Mouse (Mus musculus) lung, embryonic 15.5 days (tissue): ENCODE results near the gene Hoxb6. TPM values are rescaled to one million over a fixed set of nuclear protein-coding genes. Genes with fewer than 3 reads are reported as not detected.

Experiments
- ATAC-seq: fragments of 200-750 bp; cut with Nextera tagmentation; 2 replicates; pipeline ENCODE4 v1.8.0; 2017; ENCODE audit warnings: moderate number of reproducible peaks, borderline replicate concordance; ENCODE audit not compliant: low FRiP score, low TSS enrichment; ENCODE audit errors: extremely low read depth
- H3K27ac ChIP-seq: fragments of 300-500 bp; sonication (generic); 2 replicates; pipeline ENCODE4 v1.5.1; 2015; ENCODE audit warnings: moderate library complexity, mild to moderate bottlenecking, inconsistent platforms
- H3K27me3 ChIP-seq: fragments of 300-500 bp; sonication (generic); 2 replicates; pipeline ENCODE4 v1.6.1; 2015; ENCODE audit warnings: inconsistent platforms
- H3K36me3 ChIP-seq: fragments of 300-500 bp; sonication (generic); 2 replicates; pipeline ENCODE4 v1.6.1; 2015; ENCODE audit warnings: inconsistent platforms
- H3K4me1 ChIP-seq: fragments of 300-500 bp; sonication (generic); 2 replicates; pipeline ENCODE4 v1.6.1; 2015; ENCODE audit warnings: inconsistent platforms
- H3K4me2 ChIP-seq: fragments of 300-500 bp; sonication (generic); 2 replicates; pipeline ENCODE4 v1.6.1; 2015; ENCODE audit warnings: inconsistent platforms, mild to moderate bottlenecking, moderate library complexity
- H3K4me3 ChIP-seq: fragments of 300-500 bp; sonication (generic); 2 replicates; pipeline ENCODE4 v1.5.1; 2015; ENCODE audit warnings: mild to moderate bottlenecking, inconsistent platforms
- H3K9ac ChIP-seq: fragments of 300-500 bp; sonication (generic); 2 replicates; pipeline ENCODE4 v1.6.1; 2015; ENCODE audit warnings: inconsistent platforms
- H3K9me3 ChIP-seq: fragments of 300-500 bp; sonication (generic); 2 replicates; pipeline ENCODE4 v1.6.1; 2016; ENCODE audit warnings: inconsistent platforms
- WGBS: fragments of 180-500 bp; shearing (Covaris S2); methylation state at CpG from one replicate; pipeline ENCODE4 v1.1.7; 2015; 5-methylcytosine and 5-hydroxymethylcytosine counted together
- polyA plus RNA-seq: library from polyadenylated mRNA; unstranded; fragments of >200 nt; fragmentation: Nextera tagmentation; extraction: Ambion mirVana; gene quantifications from 2 replicates; pipeline ENCODE4 v1.2.1, GENCODE M21; 2015

Hoxb6 gene
- polyA plus RNA-seq, 1 experiment from 2014 or later: 15.2 TPM

GRCm38 (mm10) chr11:96260310-96260970, 31.8 kb upstream of the Hoxb6 start:
- peaks cover 100% of the 10 kb centered on the region for H3K27me3 ChIP-seq
- WGBS: 2% methylated on average over 23 of the region's 23 CpGs
- no peak overlapping the region for H3K4me3 ChIP-seq
- no peak overlapping the region for H3K27ac ChIP-seq
- H3K4me1 ChIP-seq: peaks cover 15% of the 10 kb centered on the region
- peak; percentile 37; the same call in 1 of the 2 replicates for ATAC-seq
- peak overlapping the region; percentile 18; the same call in 1 of the 2 replicates for H3K4me2 ChIP-seq
- no peak overlapping the region for H3K9ac ChIP-seq
- no peaks in the 10 kb centered on the region for H3K9me3 ChIP-seq
- no peaks in the 10 kb centered on the region for H3K36me3 ChIP-seq

- no peak overlapping the region for H3K4me3 ChIP-seq
- H3K36me3 ChIP-seq: no peaks in the 10 kb centered on the region
- H3K27ac ChIP-seq: no peak overlapping the region
- H3K4me1 ChIP-seq: peaks cover 15% of the 10 kb centered on the region
- H3K4me2 ChIP-seq: no peak overlapping the region
- H3K9me3 ChIP-seq: no peaks in the 10 kb centered on the region
- peaks cover 100% of the 10 kb centered on the region for H3K27me3 ChIP-seq
- no peak overlapping the region for H3K9ac ChIP-seq
- ATAC-seq: 0 out of 2 replicates have a peak, but pooled peaks have one; percentile 48
- 2% methylated on average over 24 of the region's 24 CpGs for WGBS
Observed at GRCm38 (mm10) chr11:96261323-96261890, 30.9 kb upstream of the Hoxb6 start.

- Histone ChIP-seq H3K27ac (no peak overlapping the region), H3K27me3 (peaks cover 100% of the 10 kb centered on the region), H3K9ac (no peak overlapping the region), H3K4me2 (no peak overlapping the region), H3K4me3 (no peak overlapping the region), H3K4me1 (peaks cover 15% of the 10 kb centered on the region), H3K9me3 (no peaks in the 10 kb centered on the region), H3K36me3 (no peaks in the 10 kb centered on the region)
- 8% methylated on average over 6 of the region's 6 CpGs for WGBS
- no peak for ATAC-seq
Observed at GRCm38 (mm10) chr11:96262262-96262830, 29.9 kb upstream of the Hoxb6 start.

GRCm38 (mm10) chr11:96263636-96264389, 28.5 kb upstream of the Hoxb6 start:
- Histone ChIP-seq H3K27ac (no peak overlapping the region), H3K27me3 (peaks cover 99% of the 10 kb centered on the region), H3K4me1 (peaks cover 15% of the 10 kb centered on the region), H3K9me3 (no peaks in the 10 kb centered on the region), H3K4me3 (no peak overlapping the region), H3K9ac (no peak overlapping the region), H3K4me2 (no peak overlapping the region), H3K36me3 (no peaks in the 10 kb centered on the region)
- 5% methylated on average over 33 of the region's 33 CpGs for WGBS
- no peak for ATAC-seq

DNA sequence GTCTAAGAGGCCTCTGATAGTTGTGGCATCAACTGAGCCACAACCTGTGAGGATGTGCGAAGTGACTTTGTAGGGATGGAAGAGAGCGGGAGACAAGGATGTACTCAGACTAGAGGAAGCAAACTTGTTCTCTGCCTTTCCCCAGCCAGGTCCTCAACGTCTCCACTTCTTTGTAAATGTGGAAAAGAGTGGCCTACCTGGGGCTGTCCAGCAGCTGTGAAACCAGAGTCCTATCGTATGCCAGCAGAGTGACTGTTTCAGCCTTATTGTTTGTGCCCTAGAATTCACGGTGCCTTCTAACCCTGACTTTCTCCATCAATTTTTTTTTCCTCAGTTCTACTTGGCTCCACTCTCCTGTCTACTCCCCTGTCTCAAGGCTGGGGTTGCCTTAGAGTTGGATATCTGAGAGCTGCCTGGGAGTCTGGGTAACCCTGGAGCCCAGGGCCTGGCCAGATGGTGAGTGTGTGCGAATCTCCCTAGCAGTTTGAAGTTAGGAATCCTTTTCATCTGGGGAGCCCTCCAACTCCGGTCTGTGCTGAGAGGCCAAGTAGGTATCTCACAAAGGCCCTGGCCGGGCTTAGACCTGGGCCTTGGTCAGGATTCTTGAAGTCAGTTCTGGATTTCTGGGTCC, 27.8 kb upstream of the Hoxb6 start:
- no peaks in the 10 kb centered on the region for H3K36me3 ChIP-seq

DNA sequence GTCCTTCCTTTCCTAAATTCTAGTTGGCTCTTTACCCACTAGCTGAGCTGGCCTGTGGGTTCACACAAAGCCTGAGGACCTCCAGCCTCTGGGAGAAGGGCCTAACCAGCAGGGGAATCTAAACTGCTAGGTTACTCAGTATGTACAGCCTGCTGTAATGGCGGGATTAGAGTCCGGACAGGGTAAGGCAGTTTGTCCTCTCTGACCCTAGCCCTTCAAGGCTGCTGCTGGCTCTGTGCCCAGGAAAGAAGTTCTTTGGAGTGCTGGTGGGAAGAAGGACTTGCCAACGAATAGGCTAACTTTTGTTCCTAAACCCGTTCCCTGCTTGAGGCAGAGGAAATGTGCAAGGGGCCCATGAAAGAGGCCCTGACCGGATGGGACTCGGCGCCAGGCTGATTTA, 26.3 kb upstream of the Hoxb6 start:
- whole genome bisulfite sequencing: 5% methylated on average over 7 of the region's 7 CpGs
- Histone ChIP-seq H3K27ac (no peak overlapping the region), H3K9ac (no peak overlapping the region), H3K4me2 (no peak overlapping the region), H3K36me3 (no peaks in the 10 kb centered on the region), H3K27me3 (peaks cover 99% of the 10 kb centered on the region), H3K4me1 (peaks cover 20% of the 10 kb centered on the region), H3K9me3 (no peaks in the 10 kb centered on the region), H3K4me3 (no peak overlapping the region)
- ATAC-seq: no peak

More for the DNA sequence above, 27.8 kb upstream of the Hoxb6 start:
- Histone ChIP-seq H3K27ac (no peak overlapping the region), H3K9me3 (no peaks in the 10 kb centered on the region), H3K27me3 (peaks cover 99% of the 10 kb centered on the region), H3K9ac (no peak overlapping the region), H3K4me3 (no peak overlapping the region), H3K4me1 (peaks cover 16% of the 10 kb centered on the region), H3K4me2 (no peak overlapping the region)
- no peak for ATAC-seq
- WGBS: 16% methylated on average over 8 of the region's 8 CpGs

DNA sequence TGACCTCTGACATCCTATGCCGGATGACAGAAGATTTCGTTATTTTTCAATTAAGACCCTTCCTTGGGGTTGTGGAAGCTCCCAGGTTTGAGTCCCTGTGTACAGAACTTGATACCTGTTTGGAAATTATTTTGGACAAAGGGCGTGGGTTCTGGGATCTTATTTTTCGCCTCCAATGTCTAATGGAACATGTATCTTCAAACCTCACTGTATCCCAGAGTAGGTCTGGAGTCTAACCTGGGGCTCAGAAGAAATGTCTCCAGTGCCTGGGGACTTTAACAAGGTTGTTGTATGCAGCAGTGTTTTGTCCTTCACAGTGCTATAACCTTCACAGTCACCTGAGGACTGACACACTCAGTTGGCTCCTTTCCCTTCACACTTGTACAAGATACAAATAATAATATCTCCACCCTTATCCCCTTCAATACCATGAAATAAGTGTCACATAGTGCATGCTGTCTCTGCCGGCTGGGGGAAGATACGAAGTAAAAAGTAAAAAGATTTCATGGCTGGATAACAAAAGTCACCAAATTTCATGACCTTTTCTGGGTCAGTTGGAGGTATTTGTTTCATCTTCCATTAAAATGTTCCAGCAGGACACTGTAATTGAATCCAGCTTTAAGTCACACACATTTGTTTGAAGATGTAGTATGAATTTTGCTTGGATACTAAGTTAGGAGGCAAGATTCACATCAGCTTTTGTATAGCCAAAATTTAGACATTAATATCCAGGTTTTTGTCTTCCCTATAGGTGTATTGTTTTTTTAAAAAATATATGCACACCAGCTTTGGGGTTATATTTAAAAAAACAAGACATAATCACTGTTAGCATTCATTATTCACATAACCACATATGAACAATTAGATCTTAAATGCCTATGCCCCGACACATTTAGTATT, 25.0 kb upstream of the Hoxb6 start:
- Histone ChIP-seq H3K27ac (no peak overlapping the region), H3K36me3 (no peaks in the 10 kb centered on the region), H3K4me2 (no peak overlapping the region), H3K9ac (no peak overlapping the region), H3K9me3 (no peaks in the 10 kb centered on the region), H3K4me1 (peaks cover 27% of the 10 kb centered on the region), H3K4me3 (no peak overlapping the region), H3K27me3 (peaks cover 99% of the 10 kb centered on the region)
- ATAC-seq: no peak
- 21% methylated on average over 7 of the region's 7 CpGs for WGBS

DNA sequence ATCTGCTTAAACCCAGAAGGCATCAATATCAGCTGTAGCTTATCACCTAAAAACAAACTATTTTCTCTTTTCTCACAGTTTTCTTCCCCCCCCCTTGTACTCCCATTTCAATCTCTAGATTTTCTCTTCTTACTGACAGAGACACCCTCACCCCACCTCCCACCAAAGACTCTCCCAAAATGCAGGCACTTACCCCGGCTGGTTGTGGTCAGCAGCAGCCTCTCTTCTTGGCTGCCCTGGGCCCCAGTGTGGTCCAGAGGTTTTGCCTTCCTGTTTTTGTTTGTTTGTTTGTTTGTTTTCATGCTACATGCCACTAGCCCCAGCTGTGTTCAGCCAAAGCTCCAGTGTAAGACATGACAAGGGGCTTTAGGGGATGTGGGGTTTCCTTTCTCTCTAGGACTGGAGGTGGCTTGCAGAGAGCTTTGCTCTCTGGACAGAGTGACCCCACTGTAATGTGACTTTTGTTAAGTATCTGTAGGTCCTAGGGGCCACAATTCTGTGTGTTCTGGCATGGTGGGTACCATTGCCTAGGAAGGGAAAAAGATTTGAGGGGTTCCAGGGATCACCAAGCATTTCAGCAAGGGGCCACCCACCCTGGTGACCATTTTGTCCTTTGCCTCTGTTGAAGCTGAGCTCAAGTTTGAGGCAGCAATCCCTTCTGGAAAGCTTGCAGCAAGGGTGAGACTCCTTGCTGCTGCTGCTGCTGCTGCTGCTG, 24.1 kb upstream of the Hoxb6 start:
- no peak overlapping the region for H3K4me3 ChIP-seq
- no peak overlapping the region for H3K4me2 ChIP-seq
- no peak overlapping the region for H3K9ac ChIP-seq
- peaks cover 34% of the 10 kb centered on the region for H3K4me1 ChIP-seq
- peaks cover 99% of the 10 kb centered on the region for H3K27me3 ChIP-seq
- no peaks in the 10 kb centered on the region for H3K9me3 ChIP-seq
- no peak overlapping the region for H3K27ac ChIP-seq
- 4% methylated on average over 1 of the region's 1 CpGs for WGBS
- H3K36me3 ChIP-seq: no peaks in the 10 kb centered on the region
- ATAC-seq: no peak

- ATAC-seq: no peak; the same call in 1 of the 2 replicates
- Histone ChIP-seq H3K4me2 (no peak overlapping the region), H3K4me1 (peaks cover 34% of the 10 kb centered on the region), H3K4me3 (no peak overlapping the region), H3K9me3 (no peaks in the 10 kb centered on the region), H3K27ac (no peak overlapping the region), H3K9ac (no peak overlapping the region), H3K36me3 (no peaks in the 10 kb centered on the region), H3K27me3 (peaks cover 99% of the 10 kb centered on the region)
- WGBS: 2% methylated on average over 19 of the region's 19 CpGs
Observed at GRCm38 (mm10) chr11:96269869-96270268, 22.4 kb upstream of the Hoxb6 start.

- H3K9ac ChIP-seq: no peak within 1 kb of the TSS
- ATAC-seq: no peak
- H3K4me2 ChIP-seq: peak within 1 kb of the TSS; percentile 57
Observed at GRCm38 (mm10) chr11:96270996-96271540, 21.2 kb upstream of the Hoxb6 start, which contains the start of gene Hoxb9. Hoxb9 (plus strand) TSS chr11:96271457.

More at GRCm38 (mm10) chr11:96270996-96271540, 21.2 kb upstream of the Hoxb6 start, which contains the start of gene Hoxb9:
- Histone ChIP-seq H3K36me3 (no peaks in the 10 kb centered on the region), H3K4me1 (peaks cover 34% of the 10 kb centered on the region), H3K27ac (no peak within 1 kb of the TSS), H3K9me3 (no peaks in the 10 kb centered on the region), H3K4me3 (peak within 1 kb of the TSS; percentile 36), H3K27me3 (peaks cover 99% of the 10 kb centered on the region)
- WGBS: under 1% methylated on average over 36 of the region's 40 CpGs
